Mouse (Mus musculus) liver, embryonic 14.5 days (tissue): Measurements from ENCODE around the gene Cpb1.

Experiments used
- CTCF ChIP-seq: IDR thresholded peaks from 2 replicates; pipeline ENCODE4 v1.5.1; 2016; ENCODE audit warnings: antibody characterized with exemption, low read depth, control low read depth
- EP300 ChIP-seq: IDR thresholded peaks from 2 replicates; pipeline ENCODE4 v1.6.1; 2016; ENCODE audit warnings: antibody characterized with exemption, low read depth

GRCm38 (mm10) chr3:20288761-20289160 lies 13.2 kb upstream of the Cpb1 start:
- TF ChIP-seq CTCF, result no peak
- no peak for TF ChIP-seq EP300
